Mouse (Mus musculus) Muller cell, postnatal 12 days (primary cell): ENCODE results near the gene Grap.

ENCODE experiments used
- DNase-seq: peaks from one replicate; pipeline ENCODE4 v3.0.0-alpha.2; 2015; ENCODE audit errors: inconsistent ontology term

The Grap gene

DNA sequence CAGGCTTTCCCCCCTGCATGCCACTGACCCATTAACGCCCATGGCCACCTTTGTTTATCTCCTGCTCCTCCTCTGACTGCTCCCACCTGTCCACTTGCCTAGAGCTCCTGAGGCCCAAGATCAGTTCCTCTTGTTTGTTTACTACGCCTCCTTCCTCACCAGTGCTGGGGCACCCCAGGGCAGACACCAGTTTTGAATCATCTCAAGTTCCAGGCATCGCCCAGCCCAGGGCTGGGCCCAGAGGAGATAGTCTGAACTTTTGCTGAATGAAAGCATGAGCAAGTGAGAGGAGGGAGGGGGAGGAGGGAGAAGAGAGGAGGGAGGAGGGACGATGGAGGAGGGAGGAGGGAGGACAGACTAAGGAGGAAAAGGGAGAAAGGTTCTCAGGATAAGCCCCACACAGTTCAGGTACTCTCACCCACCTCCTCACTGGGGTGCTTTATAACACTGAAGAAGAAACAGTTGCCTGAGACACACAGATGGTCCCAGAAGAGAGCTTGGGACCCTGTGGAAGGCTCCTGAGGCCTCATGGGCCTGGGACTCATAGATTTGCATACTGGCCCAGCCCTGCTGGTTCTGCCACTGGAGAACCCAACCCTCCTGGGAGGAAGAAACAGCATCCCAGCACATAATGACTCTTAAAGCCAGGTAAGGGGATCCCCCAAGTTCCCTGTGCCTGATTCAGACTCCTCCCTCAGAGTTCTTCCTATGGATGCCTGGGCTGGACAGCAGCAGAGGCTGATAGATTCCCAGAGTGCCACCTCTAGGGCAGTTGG, 26.2 kb downstream of the Grap start:
- no peak for DNase-seq

DNA sequence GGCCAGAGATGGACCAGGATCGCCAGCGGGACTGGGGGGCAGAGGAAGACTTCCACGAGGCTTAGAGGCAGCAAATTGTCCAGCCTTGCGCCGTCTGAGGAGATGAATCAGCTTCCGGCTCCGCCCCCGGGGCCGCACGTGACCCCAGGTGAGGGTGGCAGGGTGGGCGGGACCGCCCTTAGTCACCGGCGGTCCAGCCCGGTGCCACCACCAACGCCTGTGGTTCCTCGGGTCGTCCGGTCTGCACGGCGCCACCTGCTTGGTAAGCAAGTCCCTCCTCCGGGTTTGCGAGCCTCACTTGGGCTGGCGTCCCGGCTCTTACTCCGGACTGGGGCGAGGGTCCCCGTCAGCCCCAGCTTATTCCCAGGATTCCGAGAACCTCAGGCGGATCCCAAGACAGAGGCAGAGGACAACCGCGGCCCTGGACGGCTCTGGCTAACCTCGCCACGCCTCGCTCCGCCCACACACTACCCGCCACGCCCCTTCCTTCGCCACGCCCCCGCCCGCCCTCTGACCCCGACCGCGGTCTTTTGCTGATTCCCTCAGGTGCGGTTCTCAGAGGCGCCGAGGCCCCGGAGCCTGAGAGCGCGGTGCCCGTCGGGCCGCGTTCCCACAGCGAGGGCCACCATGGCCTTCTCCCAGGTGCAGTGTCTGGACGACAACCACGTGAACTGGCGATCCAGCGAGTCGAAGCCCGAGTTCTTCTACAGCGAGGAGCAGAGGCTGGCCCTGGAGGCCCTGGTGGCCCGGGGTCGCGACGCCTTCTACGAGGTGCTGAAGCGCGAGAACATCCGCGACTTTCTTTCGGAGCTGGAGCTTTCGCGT, 31.1 kb downstream of the Grap start, which contains the start of gene Fam83g:
Gene Fam83g, plus strand, starts transcription at position 185 of the 825 bp plus-strand sequence.
- no peak for DNase-seq

DNA sequence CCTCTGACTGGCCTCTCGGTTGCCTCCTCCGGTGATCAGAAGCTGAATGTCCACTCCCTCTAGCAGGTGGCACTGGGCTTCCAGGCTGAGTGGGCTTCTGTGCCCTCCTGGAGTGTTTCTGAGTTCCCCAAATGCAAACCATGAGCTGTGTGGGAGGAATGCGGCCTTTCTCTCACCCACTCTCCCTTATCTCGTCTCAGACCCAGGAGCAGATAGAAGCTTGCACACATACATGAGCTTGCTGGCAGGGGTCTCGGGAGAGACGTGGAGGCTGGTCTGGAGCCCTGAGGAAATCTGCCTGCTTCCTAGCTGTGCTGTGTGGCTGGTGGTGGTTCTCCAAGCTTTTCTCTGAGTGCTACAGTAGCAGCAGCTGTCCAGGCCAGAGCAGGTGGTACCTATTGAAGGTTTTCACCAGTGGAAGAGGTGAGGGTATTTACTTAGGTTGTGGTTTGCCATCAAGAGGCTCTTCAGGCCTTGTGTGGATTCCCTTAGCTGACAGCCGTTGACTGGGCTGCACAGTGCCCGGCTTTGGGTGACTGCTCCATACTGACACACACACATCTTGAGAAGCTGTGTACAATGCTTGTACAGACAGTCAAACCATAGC, 32.2 kb downstream of the Grap start:
- no peak for DNase-seq

DNA sequence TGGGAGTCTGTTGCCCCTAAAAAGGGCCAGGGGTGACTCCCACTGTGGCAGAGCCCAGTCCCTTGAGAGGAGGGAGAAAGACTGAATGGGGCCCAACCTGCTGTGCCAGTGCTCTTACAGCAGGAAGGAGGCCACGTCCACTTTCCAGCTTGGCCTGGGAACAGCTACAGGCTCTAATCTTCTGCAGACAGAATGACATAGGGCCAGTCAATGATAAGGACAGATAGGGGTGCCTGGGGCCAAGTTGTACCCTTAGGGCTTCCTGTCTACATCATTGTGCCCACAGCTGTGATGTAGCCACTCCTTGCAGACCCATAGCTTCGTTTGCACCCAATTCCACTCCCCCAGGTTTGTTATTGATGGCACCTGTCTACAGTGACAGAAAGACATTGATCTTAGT, 33.1 kb downstream of the Grap start:
- no peak for DNase-seq

DNA sequence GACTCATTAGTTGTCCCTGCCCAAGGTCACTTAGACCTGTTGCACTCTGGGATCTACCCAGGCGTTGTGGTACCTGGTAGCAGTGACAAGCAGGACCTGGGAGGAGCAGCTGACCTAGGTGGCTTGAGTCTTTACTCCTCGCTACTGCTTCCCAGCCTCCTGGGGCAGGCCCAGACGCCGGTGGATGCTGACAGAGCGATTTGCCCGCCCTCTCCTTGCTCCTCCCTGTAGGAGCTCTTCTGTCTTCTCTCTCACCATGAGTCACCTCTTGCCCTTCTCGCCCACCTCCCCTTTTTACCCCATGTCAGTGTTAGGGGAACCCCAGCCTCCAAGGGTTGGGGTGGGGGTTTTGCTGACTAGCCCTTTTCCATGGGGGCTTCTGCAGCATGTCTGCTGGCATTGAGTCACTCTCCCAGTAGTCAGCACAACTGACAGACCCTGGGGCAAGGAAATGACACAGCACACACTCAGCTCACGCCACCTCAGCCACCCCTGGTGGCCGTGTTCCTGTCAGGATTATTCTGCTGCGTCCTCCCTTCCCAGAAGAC, 33.9 kb downstream of the Grap start:
- DNase-seq: no peak

DNA sequence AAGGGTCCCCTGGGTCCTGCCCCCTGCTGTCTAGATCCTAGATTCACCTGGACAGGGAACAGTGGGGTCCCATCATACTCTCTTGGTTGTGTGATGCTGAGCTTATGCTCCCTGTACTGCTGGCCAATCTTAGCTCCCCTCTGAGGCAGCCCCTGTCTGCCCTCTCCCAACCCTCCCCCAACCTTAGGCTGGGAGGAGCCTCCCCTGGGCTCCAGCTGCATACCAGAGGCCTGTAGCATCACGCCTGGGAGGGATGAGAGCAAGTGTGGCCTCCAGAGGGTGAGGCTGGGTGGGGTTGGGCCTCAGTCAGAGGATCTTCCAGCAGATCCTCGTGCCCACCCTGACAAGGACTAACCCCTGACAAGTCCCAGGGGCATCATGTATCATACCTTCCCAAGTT, 34.5 kb downstream of the Grap start:
- no peak for DNase-seq

DNA sequence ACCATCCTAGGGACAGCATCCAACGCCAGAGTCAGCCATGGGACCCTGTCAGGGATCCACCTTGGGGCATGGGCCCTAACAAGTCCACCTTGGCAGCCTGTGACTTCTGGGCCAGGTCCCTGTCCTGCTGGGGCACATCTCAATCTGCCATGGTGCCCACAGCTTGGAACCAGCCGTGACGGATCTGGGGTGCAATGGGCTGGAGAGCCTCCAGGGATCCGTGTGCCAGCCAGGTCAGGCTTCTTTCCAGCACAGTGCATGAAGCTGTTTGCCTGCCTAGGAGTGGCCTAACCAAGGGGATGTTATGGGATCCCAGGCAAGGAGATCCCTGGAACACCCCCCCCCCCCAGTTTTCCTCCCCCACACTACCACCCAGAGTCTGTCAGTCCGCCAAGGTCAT, 39.9 kb downstream of the Grap start:
- no peak for DNase-seq

DNA sequence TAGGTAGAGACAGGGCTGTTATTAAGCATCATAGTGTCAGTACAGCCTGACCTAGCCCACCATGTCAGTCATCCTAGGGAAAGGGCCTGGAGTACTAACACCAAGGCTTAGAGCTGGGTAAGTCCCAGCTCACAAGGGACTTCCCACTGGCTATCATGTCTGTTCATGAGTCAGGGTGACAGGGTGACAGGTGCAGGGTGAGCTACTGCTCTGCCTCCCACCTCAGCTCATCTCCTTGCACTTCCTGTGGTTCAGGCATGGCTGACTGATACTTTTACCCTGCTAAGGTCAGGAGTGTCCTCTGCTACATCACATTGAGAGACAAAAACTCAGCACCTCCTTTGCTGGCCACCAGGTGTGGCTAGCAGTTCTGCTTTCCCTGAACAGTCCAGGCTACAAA, 45.8 kb downstream of the Grap start:
- DNase-seq: no peak

DNA sequence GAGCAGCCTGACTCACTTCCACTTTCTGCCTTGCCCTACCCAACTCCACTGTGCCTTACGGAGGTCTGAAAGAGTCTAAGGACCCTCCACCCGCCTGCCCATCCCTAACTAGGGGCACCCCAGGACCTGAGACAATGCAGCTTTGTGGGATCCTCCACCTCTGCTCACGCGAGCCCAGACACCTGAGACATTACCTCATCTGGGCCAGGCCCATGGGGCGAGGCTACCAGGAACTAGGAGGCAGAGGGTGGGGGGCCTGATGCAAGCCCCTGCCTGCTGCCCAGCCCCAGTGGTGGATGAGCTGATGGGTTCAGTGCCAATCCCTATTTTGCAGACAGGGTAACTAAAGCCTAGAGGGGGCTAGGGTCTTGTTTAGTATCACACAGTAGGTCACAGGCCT, 46.4 kb downstream of the Grap start:
- no peak for DNase-seq

DNA sequence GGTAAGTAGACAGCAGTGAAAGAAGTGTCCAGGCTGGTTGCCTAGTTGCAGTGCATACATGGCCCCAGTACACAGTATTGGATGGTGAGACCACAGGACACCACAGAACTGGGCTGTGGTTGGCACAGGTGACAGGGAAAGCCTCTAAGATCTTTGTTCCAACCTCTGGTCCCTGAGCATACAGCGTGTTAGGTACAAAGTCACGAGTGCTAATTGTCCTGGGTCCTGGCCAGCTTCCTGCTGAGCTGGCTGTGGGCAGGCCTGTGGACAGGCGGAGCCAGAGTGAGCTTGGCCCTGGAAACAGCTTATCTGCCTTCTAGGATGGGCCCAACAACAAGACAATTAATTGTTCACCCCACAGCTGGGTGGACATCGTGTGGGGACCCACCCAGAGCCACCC, 46.9 kb downstream of the Grap start:
- peak; percentile 56 for DNase-seq

DNA sequence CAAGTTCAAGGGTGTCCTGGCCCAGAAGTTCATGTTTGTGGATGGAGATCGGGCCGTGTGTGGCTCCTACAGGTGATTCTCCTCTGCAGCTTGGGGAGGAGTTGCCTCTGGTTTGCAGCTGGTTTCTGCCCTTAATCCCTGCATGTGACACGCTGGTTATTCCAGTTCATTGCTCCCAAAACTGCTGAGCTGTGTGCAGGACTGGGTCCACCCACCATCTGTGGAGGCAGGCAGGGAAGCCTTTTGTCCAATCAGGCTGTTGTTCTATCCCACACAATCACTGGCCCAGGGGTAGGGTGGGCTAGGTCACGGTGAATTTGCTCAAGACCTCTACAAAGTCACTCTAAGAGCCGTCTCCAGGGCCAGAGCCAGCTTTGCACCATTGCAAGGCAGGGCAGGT, 48.6 kb downstream of the Grap start:
- no peak for DNase-seq

DNA sequence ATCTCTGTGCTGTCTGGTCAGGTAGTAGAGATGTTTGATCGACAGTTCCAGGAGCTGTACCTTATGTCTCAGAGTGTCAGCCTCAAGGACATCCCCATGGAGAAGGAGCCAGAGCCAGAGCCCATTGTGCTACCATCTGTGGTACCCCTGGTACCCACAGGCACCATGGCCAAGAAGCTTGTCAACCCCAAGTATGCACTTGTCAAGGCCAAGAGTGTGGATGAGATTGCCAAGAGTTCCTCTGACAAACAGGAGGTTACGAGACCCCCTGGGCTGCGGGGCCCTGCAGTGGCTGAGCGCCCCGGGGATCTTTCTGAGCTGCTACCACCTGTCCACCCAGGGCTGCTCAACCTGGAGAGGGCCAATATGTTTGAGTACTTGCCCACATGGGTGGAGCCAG, 49.4 kb downstream of the Grap start:
- no peak for DNase-seq

DNA sequence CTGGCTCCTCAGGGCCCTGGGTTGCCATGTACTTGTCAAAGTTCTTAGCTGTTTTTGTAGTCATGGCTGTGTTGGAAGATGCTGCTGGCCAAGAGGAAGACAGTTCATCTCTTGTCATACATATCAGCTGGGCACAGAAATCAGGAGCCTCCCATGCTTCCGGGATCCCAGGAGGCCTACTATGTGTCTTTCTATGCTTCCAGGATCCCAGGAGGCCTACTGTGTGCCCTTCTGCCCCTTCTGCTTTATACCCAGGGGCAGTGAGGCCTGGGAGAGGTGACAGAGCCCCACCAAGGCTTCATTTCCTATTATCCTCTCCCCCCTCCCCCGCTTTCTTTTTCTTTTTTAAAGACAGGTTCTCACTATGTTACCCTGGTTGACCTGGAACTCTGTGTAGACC, 52.5 kb downstream of the Grap start:
- DNase-seq: no peak

DNA sequence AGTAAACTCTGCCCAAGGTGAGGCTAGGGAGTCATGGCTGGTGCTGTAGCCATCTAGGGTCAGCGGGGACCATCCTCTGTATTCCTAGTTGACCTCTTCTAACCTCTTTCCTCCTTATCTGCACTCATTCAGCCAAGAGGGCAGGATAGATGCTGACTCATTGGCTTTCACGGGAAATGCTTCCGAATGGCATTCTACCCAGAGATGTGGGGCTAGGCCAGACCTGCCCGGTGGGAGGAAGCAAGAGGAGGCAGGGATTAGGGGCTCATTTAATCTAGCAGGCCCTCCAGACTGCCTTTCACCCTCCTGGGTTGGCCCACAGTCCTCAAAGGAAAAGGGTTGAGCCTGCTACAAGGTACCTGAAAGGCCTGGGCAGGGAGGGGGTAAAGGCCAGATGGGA, 53.2 kb downstream of the Grap start:
- DNase-seq: no peak

DNA sequence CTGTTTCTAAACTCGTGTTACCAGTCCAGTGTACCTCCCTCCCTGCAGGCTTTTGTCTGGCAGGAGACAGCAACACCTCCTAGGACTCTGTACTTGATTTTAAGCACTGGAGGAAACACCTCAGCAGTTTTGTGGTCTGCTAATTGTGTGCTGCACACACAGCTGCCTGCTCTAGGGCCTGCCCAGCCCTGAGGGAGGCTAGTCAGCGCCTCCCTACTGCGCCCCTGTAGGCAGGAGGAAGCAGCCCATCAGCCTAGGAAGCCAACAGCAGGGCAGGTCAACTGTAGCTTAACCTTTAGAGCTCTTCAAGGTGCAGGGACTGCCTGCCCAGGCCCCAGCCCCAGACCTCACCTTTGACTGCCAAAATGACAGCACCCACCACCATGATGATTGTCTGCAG, 55.9 kb downstream of the Grap start:
- DNase-seq: no peak

DNA sequence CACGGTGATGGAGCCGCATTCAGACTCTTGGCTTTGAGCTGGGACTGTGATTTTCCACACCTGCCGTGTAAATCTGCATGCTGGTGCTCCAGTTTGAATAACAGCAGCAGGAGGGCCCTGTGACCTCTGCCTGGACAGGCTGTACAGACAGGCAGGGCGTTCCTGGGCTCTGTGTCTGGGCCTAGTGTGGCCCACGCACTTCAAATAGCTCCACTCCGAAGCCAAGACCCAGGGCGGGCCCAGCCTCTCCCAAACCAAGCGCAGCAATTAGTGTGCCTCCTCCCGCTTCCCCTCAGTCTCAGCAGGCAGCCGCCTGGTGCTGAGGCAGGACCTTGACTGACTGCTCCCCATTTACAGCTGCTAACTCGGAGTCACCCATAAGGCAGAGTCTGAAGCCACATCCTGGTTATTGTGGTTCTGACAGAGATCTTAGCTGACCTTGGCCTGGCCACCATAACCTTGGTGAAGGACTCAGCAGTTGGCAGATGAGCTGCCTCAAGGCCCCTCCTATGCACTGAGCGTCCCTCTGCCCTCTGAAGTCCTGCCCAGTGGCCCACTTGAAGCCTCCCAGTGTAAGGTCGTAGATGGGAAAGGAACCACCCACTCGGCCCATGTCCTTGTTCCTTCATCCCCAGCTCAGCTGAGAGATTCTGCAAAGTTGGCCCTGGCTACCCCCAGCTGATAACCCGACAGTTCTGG, 60.2 kb downstream of the Grap start:
- no peak for DNase-seq

DNA sequence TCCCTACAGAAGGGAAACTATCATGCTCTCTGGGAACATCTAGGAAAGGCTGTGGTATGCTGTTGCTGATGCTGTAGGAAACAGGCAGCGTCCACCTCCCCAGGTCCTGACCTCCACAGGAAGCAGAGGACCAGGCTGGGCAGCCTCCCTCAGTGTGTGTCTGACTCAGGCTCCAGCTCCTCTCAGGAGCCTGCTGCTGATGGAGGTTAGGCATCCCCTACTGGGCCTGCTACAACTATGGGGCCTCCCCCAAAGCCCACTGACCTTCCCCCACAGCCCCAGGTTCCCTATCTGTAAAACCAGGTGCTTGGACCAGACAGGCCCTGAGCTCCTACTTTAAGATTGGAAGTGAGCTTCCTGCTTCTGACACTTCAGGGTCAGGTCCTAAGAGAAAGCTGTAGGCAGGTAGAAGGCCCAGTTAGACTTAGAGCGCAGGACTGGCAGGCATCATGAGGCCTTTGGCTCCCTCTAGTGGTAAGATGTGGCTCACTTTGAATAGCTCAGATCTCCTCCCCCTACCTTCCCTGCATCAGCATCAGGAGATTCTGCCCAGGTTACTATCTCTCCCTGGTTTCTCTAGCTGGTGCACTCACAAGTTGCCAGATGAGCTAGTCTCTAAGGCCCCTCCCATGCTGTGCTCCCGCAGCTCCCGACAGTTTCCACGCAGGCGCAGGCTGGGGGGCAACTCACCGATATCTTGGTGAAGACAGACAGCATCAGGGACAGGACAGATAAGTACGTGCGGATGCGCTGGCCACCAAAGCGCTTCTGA, 61.5 kb downstream of the Grap start:
- DNase-seq: peak; percentile 69

DNA sequence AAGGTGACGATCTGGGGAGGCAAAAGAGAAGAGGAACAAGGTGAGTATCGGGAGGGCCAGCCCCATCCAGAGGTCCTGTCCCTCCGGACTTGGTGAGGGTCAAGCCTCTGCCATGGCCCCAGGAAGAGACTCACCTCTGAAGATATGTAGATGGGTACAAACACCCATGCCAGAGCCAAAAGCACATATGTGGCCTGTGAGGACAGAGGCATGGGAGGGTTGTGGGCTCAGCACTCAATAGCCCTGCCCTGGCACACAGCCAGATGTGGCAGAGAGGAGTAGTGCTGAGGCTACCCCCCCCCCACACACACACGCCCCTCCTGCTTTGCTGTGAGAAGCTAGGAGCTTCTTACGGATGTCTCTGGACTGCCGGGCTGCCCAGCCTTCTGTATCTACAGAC, 62.1 kb downstream of the Grap start:
- DNase-seq: no peak

DNA sequence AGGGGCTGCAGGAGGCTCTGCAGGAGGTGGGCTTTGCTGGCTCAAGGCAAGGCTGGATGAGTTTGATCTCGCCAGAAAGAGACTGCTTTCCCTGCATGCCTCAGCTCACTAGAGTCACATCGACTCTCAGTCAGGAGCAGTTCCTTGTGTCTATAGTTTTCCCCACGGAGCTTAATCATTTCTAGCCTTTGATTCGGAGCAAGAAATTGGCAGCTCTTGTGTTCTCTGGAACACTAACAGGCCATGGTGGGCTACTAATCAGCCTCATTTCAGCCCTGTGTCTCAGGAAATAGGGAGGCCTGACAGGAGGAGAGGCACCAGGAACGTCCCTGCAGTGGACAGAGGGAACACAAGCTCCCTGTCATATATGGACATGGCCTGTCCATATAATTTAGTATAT, 64.9 kb downstream of the Grap start:
- DNase-seq: no peak

DNA sequence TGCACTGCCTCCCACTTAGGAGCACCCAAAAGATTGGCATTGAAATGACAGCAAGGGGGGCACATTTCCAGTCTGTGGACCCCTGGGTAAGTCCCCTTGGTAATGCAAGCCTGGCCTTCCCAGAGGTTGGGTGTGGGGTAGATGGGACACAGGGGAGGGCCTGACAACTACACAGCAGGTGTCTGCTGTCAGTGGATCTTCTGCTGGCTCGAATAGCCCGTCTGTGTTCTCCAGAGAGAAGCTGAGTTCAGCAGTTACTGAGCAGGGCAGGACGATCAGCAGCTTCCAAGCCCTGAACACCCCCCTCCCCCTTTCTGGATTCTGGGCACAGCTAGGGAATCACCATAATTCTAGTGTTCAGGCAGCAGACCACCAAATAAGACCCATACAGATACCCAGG, 66.3 kb downstream of the Grap start:
- DNase-seq: no peak

DNA sequence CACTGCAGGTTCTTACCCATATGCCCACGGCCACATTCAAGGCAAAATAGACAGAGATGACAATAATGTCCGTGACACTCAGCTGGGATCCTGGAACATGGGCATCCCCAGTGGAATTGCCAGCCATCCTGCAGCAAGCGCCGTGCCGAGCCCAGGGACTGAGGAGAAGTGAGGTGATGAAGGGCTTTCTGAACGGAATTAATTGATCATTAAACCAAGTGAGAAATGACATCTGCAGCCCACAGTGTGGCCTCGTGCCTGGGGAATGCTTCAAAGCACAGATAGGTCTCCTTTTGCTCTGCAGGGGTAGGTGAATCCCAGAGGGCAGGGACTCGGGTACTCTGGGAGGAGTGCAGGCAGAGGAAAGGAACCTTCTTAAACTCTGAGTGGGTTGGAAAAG, 66.8 kb downstream of the Grap start:
- no peak for DNase-seq
